Mouse (Mus musculus) embryo, embryonic 10.5 days (tissue): ENCODE measurements at regions not wholly inside any gene's neighbourhood (a gene's known extent, or its start where the extent isn't known, plus 50 kb on each side); places are given as distances from the start of the nearest gene placed in this dataset.

Experiments
- DNase-seq: peaks from one replicate; pipeline ENCODE4 v3.0.0-alpha.2; 2015; ENCODE audit warnings: low spot score

DNA sequence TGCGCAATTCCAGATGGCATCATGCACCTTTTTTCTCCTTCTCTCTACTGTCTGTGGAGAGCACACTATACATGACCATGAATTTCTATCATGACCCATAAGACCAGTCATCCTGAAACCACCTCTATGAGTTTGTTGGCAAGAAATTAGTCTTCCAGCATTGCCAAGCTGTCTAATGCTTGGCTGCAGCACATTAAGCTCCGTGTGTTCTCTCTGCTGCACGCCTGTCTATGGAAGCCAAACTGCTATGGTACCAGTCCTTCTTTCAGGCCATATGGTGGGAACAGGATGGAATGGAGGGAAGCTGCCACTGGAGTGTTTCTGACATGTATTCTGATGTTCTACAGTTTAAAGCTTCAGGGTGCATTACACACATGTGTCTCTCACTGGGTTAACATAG is 121.0 kb upstream of the Cblb start:
- no peak for DNase-seq

DNA sequence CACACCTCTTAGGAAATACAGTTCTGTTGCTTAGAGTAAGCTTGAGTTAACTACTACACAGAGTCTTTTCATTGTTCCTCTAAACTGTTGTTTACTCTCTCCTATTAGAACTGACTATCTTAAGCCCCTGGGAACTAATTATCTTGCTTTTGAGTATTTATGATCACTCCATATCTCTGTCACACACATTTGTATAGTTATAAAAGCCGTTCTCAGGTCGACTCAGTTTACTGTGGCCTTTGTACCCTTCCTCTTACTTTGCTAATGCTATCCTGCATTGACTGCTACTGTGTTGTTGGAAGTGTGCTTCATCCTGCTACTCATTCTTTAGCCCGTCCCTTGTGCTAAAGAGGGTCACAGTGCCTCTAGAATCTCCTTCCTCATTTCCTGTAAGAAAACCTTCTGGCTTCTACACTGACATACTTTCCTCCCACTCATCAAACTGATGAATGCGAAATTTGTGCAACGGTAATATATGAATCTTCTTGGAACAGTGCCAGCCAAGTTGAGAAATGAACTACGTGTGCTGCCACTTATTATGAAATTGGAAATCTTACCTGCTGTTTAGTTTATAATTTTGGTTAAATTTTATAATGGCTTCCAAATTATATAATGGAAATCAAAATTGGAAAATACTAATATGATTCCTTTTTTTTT is 119.8 kb upstream of the Cblb start:
- DNase-seq = no peak

DNA sequence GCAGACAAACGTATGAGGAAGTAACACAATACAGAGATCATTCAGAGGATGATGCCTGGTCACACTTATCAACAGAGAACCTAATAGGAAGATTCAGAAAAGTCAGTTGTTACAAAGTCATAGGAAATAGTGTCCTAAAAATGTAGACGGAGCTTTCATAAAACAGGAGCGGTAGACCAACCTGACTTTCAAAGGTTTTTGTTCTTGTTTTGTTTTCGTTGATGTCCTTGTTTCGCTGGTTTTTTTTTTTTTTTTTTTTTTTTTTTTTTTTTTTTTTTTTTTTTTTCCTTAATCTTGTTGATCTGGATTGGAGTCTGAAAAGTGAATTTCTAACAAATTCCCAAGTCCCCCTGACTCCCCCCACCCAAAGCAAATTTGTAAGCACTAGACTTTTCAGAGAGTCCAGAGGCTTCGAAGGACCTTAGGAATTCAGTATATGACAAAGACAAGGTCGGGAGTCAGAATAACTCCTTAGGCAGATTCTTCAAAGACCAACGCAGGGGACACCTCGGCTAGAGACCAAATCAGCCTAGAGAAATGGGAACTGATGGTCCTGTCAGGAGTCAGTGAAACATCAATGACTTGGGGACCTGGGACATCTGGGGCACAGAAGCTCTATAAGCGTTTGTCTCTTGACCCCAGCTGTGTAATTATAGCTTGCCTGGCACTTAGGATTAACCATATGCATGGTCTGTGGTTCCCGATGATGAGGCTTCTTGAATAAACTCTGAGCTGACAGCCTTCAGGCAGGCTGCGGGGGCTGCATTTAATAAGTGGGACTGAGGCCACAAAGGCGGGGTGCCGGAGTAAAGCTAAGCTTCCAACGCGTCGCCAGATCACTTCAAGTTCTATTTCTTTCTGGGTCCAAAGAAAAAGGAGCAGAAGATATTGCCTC is 115.7 kb upstream of the Cblb start:
- peak; percentile 45 for DNase-seq

DNA sequence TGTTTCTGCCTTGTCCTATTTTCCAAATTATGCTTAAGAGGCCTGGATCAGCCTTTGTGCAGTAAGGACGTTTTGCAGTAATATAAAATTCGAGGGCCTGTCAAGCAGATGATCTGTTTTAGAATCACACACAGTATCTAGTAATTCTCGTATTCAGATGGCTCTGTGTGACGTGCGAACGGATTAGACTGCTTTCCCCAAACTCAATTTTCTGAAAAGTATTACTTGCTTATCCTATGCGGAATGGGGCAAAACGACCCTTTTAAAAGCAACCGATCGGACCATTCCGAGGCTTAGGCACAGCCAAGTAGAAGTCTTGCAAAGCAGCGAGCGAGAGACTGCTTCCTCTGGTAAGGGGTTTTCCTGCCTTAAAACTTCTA is 115.1 kb upstream of the Cblb start:
- no peak for DNase-seq

DNA sequence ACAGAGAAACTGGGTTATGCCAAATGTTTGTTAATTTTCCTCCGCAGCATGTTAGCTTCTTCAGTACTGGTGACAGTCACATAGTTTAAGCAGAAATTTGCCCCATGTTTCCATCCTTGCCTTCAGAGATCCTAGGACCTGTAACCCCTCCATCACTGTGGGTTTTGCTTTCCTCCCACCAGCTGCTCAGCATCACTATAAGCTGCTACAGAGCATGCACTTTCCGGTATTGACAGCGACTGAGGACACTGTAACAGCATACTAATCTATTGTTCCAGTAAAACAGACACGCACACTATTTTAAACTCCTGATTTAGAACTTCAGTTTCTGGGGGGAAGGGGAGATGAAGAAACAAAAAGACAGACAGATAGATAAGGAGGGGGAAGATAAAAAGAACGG is 114.7 kb upstream of the Cblb start:
- DNase-seq = no peak

DNA sequence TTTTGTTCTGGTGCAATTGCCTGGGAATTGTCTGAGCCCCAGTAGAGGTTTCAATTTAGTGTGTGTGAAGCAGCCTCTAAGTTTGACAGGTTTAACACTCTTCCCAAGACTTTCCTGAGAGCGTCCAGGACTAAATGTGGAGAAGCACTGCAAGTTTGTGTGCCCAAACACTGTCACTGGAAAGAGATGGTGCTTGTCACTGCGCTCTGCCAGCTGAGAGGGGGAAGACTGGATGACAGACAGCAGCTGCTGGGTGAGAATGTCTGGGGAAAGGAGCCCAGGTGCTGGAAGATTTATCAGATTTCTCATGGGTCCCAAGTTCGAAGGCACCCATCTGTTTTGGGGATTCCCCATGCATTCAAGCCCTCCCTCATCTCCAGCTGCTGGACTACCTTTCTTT is 114.2 kb upstream of the Cblb start:
- DNase-seq = peak; percentile 13

DNA sequence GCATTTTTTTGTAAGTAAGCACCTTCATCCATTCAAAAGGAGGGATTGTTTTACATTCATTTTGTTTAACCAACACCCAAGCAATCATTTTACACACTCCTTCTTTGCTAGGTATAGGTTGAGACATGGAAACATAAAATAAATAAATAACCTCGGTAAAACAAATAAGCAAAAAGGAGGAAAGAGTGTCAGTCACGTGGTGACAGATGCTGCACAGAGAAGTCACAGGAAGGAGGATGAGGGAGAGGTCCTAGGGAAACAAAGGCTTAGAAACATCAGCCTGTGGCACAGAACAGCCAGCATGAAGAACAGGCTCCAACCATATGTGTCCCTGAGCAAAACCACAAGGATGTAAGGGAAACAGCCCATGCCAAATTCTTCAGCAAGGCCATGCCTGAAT is 113.5 kb upstream of the Cblb start:
- no peak for DNase-seq

DNA sequence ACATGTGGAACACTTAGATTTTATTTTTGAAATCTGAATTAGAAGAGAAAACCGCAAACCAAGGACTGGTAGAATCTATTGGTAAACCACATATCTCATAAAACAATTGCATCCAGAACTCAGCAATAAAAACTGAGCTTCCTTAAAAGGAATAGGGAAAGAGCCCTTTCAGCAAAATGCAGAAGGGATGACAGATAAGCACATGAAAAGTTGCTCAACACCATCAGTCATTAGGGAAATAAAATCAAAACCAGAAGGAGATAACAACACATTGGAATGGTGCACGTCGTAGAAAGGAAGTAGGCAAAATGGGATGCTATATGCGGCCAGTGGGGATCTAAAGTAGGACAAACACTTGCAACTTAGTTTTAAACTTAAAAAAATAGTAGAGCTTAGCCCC is 110.0 kb upstream of the Cblb start:
- no peak for DNase-seq

DNA sequence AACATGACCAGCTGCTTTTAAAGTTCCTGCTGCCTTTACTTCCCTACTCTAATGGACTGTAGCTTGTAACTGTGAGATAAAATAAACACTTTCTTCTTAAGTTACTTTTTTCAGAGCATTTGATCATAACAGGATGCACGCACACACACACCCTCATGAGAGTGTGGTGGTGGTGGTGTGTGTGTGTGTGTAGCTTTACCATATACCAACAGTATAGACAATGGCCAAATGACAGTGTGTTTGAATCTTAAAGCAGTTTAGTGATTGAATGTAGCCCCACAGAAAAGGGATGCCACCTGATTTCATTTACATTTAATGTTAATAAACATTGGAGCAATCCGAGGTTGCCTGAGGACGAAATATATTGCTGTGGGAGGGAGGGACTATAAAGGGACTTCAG is 108.4 kb upstream of the Cblb start:
- no peak for DNase-seq

DNA sequence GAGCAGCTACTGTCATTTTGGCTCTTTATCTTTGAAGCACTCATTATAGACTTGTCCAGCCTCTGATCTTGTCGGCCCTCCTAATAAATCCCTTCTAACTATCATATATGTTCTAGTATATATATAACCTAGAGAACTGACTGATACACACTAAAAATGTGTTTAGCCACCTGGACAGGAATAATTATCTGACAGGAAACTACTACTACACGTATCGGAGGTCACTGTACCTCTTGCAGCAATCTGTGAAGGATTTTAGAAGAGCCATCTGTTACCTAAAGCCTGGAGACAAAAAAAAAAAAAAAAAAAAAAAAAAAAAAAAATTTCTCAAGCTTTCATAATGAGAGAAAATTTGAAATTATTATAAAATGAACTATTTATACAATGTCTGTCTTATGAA is 105.4 kb upstream of the Cblb start:
- DNase-seq = no peak

DNA sequence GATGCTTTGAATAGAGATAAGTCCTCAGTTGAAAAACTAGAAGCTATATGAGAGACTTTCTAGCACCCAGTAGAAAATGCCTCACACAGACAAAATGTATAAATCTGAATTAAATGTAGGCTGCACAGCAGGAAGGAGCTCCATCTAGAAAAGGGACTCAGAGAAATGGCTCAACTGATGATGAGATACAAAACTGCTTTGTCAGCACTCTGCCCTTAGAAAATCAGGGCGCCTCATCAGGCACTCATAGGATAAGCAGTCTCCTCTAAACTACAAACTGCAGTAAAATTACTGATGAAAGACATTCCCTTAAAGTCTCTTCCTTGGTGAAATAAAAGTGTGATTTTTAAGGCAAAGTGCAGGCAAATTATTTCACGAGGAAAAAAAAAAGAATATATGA is 97.9 kb upstream of the Cblb start:
- DNase-seq = no peak

DNA sequence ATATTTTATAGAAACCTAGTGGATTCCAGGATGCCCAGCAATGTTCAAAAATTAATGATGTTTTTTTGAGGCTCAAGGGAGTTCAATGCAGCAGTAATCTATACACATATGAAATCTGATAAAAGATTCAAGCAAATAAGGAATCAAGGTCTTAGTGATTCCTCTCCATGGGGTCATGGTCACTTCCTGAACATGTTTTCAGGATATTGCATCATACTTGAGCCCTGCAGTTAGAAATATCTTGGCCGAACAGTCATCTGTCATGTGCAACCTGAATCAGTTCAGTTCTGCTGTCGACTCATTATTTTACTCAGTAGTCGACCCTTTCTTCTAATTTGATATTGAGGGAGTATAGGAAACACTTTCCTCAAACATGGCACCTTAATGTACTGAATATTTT is 97.1 kb upstream of the Cblb start:
- no peak for DNase-seq

DNA sequence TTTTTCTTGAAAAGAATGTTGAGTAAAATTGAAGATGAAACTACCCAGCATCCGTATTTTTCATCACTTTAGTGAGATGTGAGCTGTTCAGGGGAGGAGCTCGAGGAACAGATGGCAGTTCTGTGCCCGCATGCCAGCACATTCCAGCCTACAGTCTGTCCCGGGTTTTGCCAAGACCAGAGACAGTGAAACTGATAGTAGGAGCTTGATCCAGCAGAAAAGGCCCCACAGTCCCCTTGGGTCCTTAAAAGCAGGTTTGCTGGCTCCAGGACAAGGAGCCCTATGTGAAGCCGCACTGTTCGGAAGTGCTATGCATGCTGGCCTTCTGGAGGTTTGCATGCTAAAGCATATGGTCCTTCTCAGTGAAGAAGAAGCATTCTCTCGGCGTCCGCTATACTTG is 93.7 kb upstream of the Cblb start:
- no peak for DNase-seq

DNA sequence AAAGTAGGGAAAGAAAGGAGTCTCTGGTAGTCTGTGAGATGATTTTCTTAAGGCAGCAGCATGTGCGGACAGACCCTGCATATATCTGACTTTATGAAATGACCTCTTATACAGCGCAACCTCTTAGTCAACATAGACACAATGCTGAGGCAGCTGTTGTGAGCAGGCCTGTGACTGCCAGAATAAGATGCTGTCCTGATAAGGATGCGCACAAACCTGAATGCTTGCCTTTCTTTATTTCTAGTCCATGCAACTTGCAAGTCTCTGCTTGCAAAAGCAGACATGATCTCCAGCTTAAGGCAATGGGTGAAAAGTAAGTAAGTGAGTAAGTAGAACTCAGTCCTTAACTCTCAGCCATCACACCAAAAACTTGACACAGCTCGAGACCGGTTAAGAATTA is 92.0 kb upstream of the Cblb start:
- DNase-seq = no peak

DNA sequence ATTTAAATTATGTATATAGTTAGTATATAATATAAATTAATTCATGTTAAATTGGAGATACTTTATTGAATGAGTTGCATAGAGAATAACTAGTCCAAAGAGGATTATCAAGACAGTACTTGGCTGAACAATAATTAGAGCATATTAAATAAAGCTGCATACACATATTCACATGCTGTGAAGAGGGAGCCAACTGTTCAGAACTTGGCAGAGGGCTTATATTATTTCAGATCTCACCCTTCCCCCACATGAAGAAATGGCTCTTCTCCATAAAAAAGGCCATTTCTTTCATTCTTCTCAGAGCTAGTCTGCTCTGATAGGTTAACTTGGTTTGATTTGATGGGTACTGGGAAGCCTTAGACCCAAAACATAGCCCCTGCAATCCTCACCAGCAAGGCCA is 90.5 kb upstream of the Cblb start:
- DNase-seq = no peak

DNA sequence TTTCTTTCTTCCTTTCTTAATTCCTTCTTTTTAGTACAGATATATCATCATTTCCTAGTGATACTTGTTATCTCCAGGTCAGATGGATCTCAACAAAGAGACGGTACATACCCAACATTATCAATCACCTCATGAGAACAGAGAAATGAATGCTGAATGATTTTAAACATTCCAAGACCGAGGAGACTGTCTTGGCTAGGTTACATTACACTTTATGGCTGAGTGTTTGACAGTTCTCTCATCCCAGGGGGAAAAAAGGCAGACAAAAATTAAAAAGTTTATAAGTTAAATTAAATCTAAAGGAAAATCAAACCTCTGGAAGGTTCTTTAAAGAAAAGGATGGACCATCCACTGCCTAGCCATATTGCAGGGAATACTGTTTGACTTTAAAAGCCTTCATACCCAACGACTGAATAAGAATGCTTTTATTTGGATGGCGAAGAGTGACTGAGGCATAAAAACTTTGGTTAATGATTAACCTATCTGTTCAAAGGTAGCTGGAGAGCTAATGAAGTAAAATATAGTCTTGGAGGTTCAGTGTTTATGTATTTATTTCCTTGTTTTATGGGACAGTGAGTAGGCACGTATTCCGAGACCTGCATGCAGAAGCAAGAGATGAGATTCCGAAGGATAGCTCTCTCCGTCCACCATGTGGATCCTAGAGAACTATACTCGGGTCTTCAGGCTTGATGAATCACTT is 88.4 kb upstream of the Cblb start:
- no peak for DNase-seq

DNA sequence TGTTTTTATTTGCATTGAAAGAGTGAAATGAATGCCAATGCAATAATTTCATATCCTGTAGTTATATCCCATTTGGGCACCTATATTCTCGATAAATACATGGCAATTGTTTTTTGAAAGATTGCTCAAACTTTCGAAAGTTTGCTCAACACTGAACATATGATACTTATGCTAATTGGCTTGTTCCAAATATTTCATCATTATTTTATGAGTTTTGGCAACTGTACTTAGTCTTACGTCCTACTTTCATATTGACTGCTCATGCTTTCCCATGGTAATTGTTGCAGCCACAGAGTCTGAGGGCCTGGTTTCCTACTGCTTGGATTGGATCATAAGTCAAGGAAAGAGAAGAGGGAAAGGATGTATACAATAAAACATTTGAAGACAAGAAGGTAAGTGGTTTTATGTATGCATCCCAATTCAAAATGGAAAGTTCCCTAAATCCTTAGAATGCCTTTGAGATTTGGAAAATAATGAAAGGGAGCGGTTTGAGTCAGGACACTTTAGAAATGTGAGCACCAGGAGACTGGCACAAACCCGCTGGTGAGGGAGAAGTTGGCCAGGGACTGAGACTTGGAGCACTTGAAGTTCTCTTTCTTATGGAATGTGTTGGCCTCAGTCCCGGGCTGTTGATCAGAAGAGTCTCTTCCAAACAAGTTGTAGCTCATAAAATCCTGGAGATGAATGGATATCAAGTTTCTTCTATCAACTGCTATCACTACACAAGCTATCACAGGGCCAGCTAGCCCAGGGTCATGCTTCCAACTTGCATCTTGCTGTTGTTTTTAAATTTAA is 63.8 kb upstream of the Cblb start:
- no peak for DNase-seq
